Mouse (Mus musculus) hindbrain, embryonic 11.5 days (tissue): ENCODE measurements around the gene Gm17334. TPM values are rescaled to one million over a fixed set of nuclear protein-coding genes. Genes with fewer than 3 reads are reported as not detected.

Source experiments
- ATAC-seq: fragments of 200-750 bp; cut with Nextera tagmentation; 2 replicates; pipeline ENCODE4 v1.8.0; 2017; ENCODE audit warnings: mild to moderate bottlenecking, moderate TSS enrichment, moderate library complexity; ENCODE audit not compliant: low FRiP score
- DNase-seq: peaks from one replicate; pipeline ENCODE4 v3.0.0-alpha.2; 2015; ENCODE audit warnings: low spot score
- H3K27ac ChIP-seq: fragments of 300-500 bp; sonication (generic); 2 replicates; pipeline ENCODE4 v1.5.1; 2014; ENCODE audit warnings: mild to moderate bottlenecking, low read depth, low read length
- H3K27me3 ChIP-seq: fragments of 300-500 bp; sonication (generic); 2 replicates; pipeline ENCODE4 v1.6.1; 2014; ENCODE audit warnings: mild to moderate bottlenecking, low read length, moderate library complexity, mixed read lengths; ENCODE audit not compliant: control insufficient read depth, insufficient read depth
- H3K36me3 ChIP-seq: fragments of 300-500 bp; sonication (generic); 2 replicates; pipeline ENCODE4 v1.6.1; 2014; ENCODE audit warnings: mild to moderate bottlenecking, low read length, moderate library complexity, mixed read lengths; ENCODE audit not compliant: control insufficient read depth, insufficient read depth
- H3K4me1 ChIP-seq: fragments of 300-500 bp; sonication (generic); replicated peaks from 2 replicates; pipeline ENCODE4 v1.6.1; 2014; ENCODE audit warnings: low read length, mixed read lengths; ENCODE audit not compliant: control insufficient read depth, insufficient read depth
- H3K4me2 ChIP-seq: fragments of 300-500 bp; sonication (generic); replicated peaks from 2 replicates; pipeline ENCODE4 v1.6.1; 2014; ENCODE audit warnings: mild to moderate bottlenecking, low read depth, low read length
- H3K4me3 ChIP-seq: fragments of 300-500 bp; sonication (generic); 2 replicates; pipeline ENCODE4 v1.5.1; 2014; ENCODE audit warnings: low read depth, low read length
- H3K9ac ChIP-seq: fragments of 300-500 bp; sonication (generic); 2 replicates; pipeline ENCODE4 v1.6.1; 2014; ENCODE audit warnings: low read depth, low read length
- H3K9me3 ChIP-seq: fragments of 300-500 bp; sonication (generic); 2 replicates; pipeline ENCODE4 v1.6.1; 2016; ENCODE audit warnings: low read length; ENCODE audit not compliant: control insufficient read depth
- WGBS: fragments of 180-500 bp; shearing (Covaris S2); extraction: QIAGEN DNeasy Blood & Tissue Kit; methylation state at CpG from one replicate; pipeline ENCODE4 v1.1.7; 2014; 5-methylcytosine and 5-hydroxymethylcytosine counted together
- polyA plus RNA-seq: library from polyadenylated mRNA; unstranded; fragments of >200 nt; fragmentation: Nextera tagmentation; extraction: Ambion mirVana; gene quantifications from 2 replicates; pipeline ENCODE4 v1.2.1, GENCODE M21; 2014

The Gm17334 gene
- polyA plus RNA-seq, result not detected in 2 replicates

- no peak within 1 kb of the TSS for H3K4me3 ChIP-seq
- H3K4me2 ChIP-seq, result no peak within 1 kb of the TSS
- no peak within 1 kb of the TSS for H3K27ac ChIP-seq
- no peaks in the 10 kb centered on the region; the same call in 1 of the 2 replicates for H3K4me1 ChIP-seq
- H3K9ac ChIP-seq, result no peak within 1 kb of the TSS
- ATAC-seq (no peak), DNase-seq (no peak)
- H3K27me3 ChIP-seq, result peaks cover 10% of the 10 kb centered on the region
- no peaks in the 10 kb centered on the region for H3K9me3 ChIP-seq
- WGBS, result 88% methylated on average over 5 of the region's 5 CpGs
- H3K36me3 ChIP-seq, result no peaks in the 10 kb centered on the region
Measured at GRCm38 (mm10) chr11:53773087-53773486, at the start of gene Gm17334. TSS of gene Gm17334 (minus strand) at chr11:53773187.

GRCm38 (mm10) chr11:53821945-53822338, 49.0 kb upstream of the Gm17334 start:
- Histone ChIP-seq H3K9me3 (no peaks in the 10 kb centered on the region), H3K4me1 (no peaks in the 10 kb centered on the region), H3K27ac (no peak overlapping the region), H3K4me2 (no peak overlapping the region), H3K27me3 (no peaks in the 10 kb centered on the region), H3K9ac (no peak overlapping the region), H3K36me3 (no peaks in the 10 kb centered on the region), H3K4me3 (no peak overlapping the region)
- ATAC-seq (no peak), DNase-seq (no peak)
- 94% methylated on average over 3 of the region's 3 CpGs for WGBS

GRCm38 (mm10) chr11:53821230-53821944, 48.4 kb upstream of the Gm17334 start:
- Histone ChIP-seq H3K9ac (no peak overlapping the region), H3K36me3 (no peaks in the 10 kb centered on the region), H3K27me3 (no peaks in the 10 kb centered on the region), H3K4me3 (no peak overlapping the region), H3K4me2 (no peak overlapping the region), H3K27ac (no peak overlapping the region), H3K4me1 (no peaks in the 10 kb centered on the region), H3K9me3 (no peaks in the 10 kb centered on the region)
- 81% methylated on average over 11 of the region's 11 CpGs for WGBS
- ATAC-seq (no peak), DNase-seq (no peak)

GRCm38 (mm10) chr11:53820516-53821170, 47.7 kb upstream of the Gm17334 start:
- Histone ChIP-seq H3K4me3 (no peak overlapping the region), H3K9ac (no peak overlapping the region), H3K27me3 (no peaks in the 10 kb centered on the region), H3K4me2 (no peak overlapping the region), H3K9me3 (no peaks in the 10 kb centered on the region), H3K36me3 (no peaks in the 10 kb centered on the region), H3K27ac (no peak overlapping the region), H3K4me1 (no peaks in the 10 kb centered on the region)
- WGBS, result 95% methylated on average over 13 of the region's 13 CpGs
- ATAC-seq (no peak), DNase-seq (no peak)

- Histone ChIP-seq H3K4me3 (no peak overlapping the region), H3K9ac (no peak overlapping the region)
Measured at GRCm38 (mm10) chr11:53819511-53819910, 46.5 kb upstream of the Gm17334 start.

GRCm38 (mm10) chr11:53818794-53819193, 45.8 kb upstream of the Gm17334 start:
- ATAC-seq, result no peak
- WGBS, result 62% methylated on average over 6 of the region's 6 CpGs

More at GRCm38 (mm10) chr11:53819511-53819910, 46.5 kb upstream of the Gm17334 start:
- no peaks in the 10 kb centered on the region for H3K9me3 ChIP-seq
- 89% methylated on average over 6 of the region's 6 CpGs for WGBS
- DNase-seq (no peak), ATAC-seq (no peak)
- no peaks in the 10 kb centered on the region for H3K36me3 ChIP-seq
- H3K27ac ChIP-seq, result no peak overlapping the region
- no peaks in the 10 kb centered on the region for H3K4me1 ChIP-seq
- H3K4me2 ChIP-seq, result no peak overlapping the region
- H3K27me3 ChIP-seq, result no peaks in the 10 kb centered on the region

GRCm38 (mm10) chr11:53816841-53817375, 43.9 kb upstream of the Gm17334 start:
- H3K27ac ChIP-seq, result no peak overlapping the region
- H3K9me3 ChIP-seq, result no peaks in the 10 kb centered on the region
- 94% methylated on average over 5 of the region's 5 CpGs for WGBS
- no peaks in the 10 kb centered on the region for H3K27me3 ChIP-seq
- DNase-seq, result no peak
- H3K36me3 ChIP-seq, result no peaks in the 10 kb centered on the region
- H3K9ac ChIP-seq, result no peak overlapping the region
- no peaks in the 10 kb centered on the region for H3K4me1 ChIP-seq
- no peak overlapping the region for H3K4me3 ChIP-seq
- ATAC-seq, result no peak
- no peak overlapping the region for H3K4me2 ChIP-seq

More at GRCm38 (mm10) chr11:53818794-53819193, 45.8 kb upstream of the Gm17334 start:
- Histone ChIP-seq H3K9me3 (no peaks in the 10 kb centered on the region), H3K4me1 (no peaks in the 10 kb centered on the region), H3K9ac (no peak overlapping the region), H3K36me3 (no peaks in the 10 kb centered on the region), H3K27ac (no peak overlapping the region), H3K4me3 (no peak overlapping the region), H3K27me3 (no peaks in the 10 kb centered on the region), H3K4me2 (no peak overlapping the region)
- no peak for DNase-seq

- Histone ChIP-seq H3K4me1 (no peaks in the 10 kb centered on the region), H3K4me3 (no peak overlapping the region), H3K4me2 (no peak overlapping the region), H3K27ac (no peak overlapping the region), H3K9ac (no peak overlapping the region), H3K9me3 (no peaks in the 10 kb centered on the region), H3K27me3 (no peaks in the 10 kb centered on the region), H3K36me3 (no peaks in the 10 kb centered on the region)
- DNase-seq, result no peak
- ATAC-seq, result no peak
- WGBS, result 73% methylated on average over 3 of the region's 3 CpGs
Measured at GRCm38 (mm10) chr11:53814810-53815209, 41.8 kb upstream of the Gm17334 start.
